Mouse (Mus musculus) C2C12 (cell line): ENCODE measurements around the gene Gm20388. TPM values are rescaled to one million over a fixed set of nuclear protein-coding genes. Genes with fewer than 3 reads are reported as not detected.

Experiments
- H3K27me3 ChIP-seq: one replicate; pipeline ENCODE4 v1.6.1; 2011; ENCODE audit not compliant: control insufficient read depth, insufficient read depth, insufficient read length
- H3K36me3 ChIP-seq: one replicate; pipeline ENCODE4 v1.6.1; 2011; ENCODE audit not compliant: control insufficient read depth, insufficient read depth
- H3K4me3 ChIP-seq: one replicate; pipeline ENCODE4 v1.5.1; 2011; ENCODE audit warnings: mild to moderate bottlenecking, control low read depth; ENCODE audit not compliant: poor library complexity, insufficient read depth, severe bottlenecking
- H3K79me2 ChIP-seq: one replicate; pipeline ENCODE4 v1.6.1; 2011; ENCODE audit not compliant: control insufficient read depth, insufficient read depth
- H3K79me3 ChIP-seq: one replicate; pipeline ENCODE4 v1.6.1; 2011; ENCODE audit warnings: low read depth, control low read depth
- H3ac ChIP-seq: one replicate; pipeline ENCODE3; 2011; ENCODE audit warnings: low read depth; ENCODE audit not compliant: control insufficient read depth, insufficient read length
- CEBPB ChIP-seq: IDR thresholded peaks from one replicate; pipeline ENCODE4 v1.6.1; 2011; ENCODE audit warnings: low read depth, mild to moderate bottlenecking, control low read depth, moderate library complexity
- CTCF ChIP-seq: IDR thresholded peaks from one replicate; pipeline ENCODE4 v1.5.1; 2011; ENCODE audit not compliant: control insufficient read depth, insufficient read depth, insufficient read length
- FOSL1 ChIP-seq: IDR thresholded peaks from one replicate; pipeline ENCODE4 v1.8.0; 2011; ENCODE audit warnings: mild to moderate bottlenecking, low read length; ENCODE audit not compliant: poor library complexity, insufficient read depth, severe bottlenecking
- MAX ChIP-seq: IDR thresholded peaks from one replicate; pipeline ENCODE4 v1.6.1; 2011; ENCODE audit warnings: mild to moderate bottlenecking, control low read depth
- MYOD1 ChIP-seq: IDR thresholded peaks from one replicate; pipeline ENCODE4 v1.6.1; 2011; ENCODE audit warnings: low read depth; ENCODE audit not compliant: control insufficient read depth, insufficient read length
- MYOG ChIP-seq: IDR thresholded peaks from one replicate; pipeline ENCODE4 v1.6.1; 2011; ENCODE audit not compliant: control insufficient read depth, insufficient read length; ENCODE audit errors: extremely low read depth
- USF1 ChIP-seq: IDR thresholded peaks from one replicate; pipeline ENCODE4 v1.6.1; 2011; ENCODE audit warnings: low read depth, mild to moderate bottlenecking, control low read depth, moderate library complexity
- polyA plus RNA-seq: library from polyadenylated mRNA; unstranded; fragments of >200 nt; fragmentation: generic; extraction: Trizol; gene quantifications from one replicate; pipeline ENCODE4 v1.2.1, GENCODE M21; 2012; ENCODE audit warnings: missing spikeins

The Gm20388 gene
- polyA plus RNA-seq, 1 experiment = 15.0 TPM

- no peak overlapping the region for H3K4me3 ChIP-seq
- TF ChIP-seq MYOG (no peak), USF1 (no peak), CTCF (no peak), FOSL1 (no peak), MYOD1 (no peak), MAX (no peak), CEBPB (no peak)
- H3ac ChIP-seq = no peak overlapping the region
Observed at GRCm38 (mm10) chr8:123046706-123047105, 3136.1 kb downstream of the Gm20388 start.

GRCm38 (mm10) chr8:123047827-123048226, 3137.2 kb downstream of the Gm20388 start:
- H3K79me2 ChIP-seq = peaks cover 16% of the 10 kb centered on the region
- H3K4me3 ChIP-seq = no peak overlapping the region
- no peaks in the 10 kb centered on the region for H3K27me3 ChIP-seq
- no peak overlapping the region for H3ac ChIP-seq
- TF ChIP-seq CTCF = no peak
- no peak for TF ChIP-seq FOSL1
- TF ChIP-seq MYOD1 = no peak
- no peak for TF ChIP-seq MAX
- TF ChIP-seq MYOG = no peak
- TF ChIP-seq CEBPB = no peak
- TF ChIP-seq USF1 = no peak
- H3K79me3 ChIP-seq = peaks cover 13% of the 10 kb centered on the region
- no peaks in the 10 kb centered on the region for H3K36me3 ChIP-seq

More at GRCm38 (mm10) chr8:123046706-123047105, 3136.1 kb downstream of the Gm20388 start:
- no peaks in the 10 kb centered on the region for H3K36me3 ChIP-seq
- no peaks in the 10 kb centered on the region for H3K27me3 ChIP-seq
- peaks cover 23% of the 10 kb centered on the region for H3K79me2 ChIP-seq
- peaks cover 13% of the 10 kb centered on the region for H3K79me3 ChIP-seq

GRCm38 (mm10) chr8:123048402-123048801, 3137.8 kb downstream of the Gm20388 start:
- Histone ChIP-seq H3K27me3 (no peaks in the 10 kb centered on the region), H3ac (no peak overlapping the region), H3K79me2 (peaks cover 11% of the 10 kb centered on the region), H3K4me3 (no peak overlapping the region), H3K36me3 (no peaks in the 10 kb centered on the region), H3K79me3 (peaks cover 11% of the 10 kb centered on the region)
- peak; percentile 70 for TF ChIP-seq CEBPB
- TF ChIP-seq CTCF = no peak

GRCm38 (mm10) chr8:123051458-123051857, 3140.8 kb downstream of the Gm20388 start:
- Histone ChIP-seq H3K4me3 (no peak overlapping the region), H3K79me3 (no peaks in the 10 kb centered on the region), H3K79me2 (no peaks in the 10 kb centered on the region), H3K36me3 (no peaks in the 10 kb centered on the region), H3ac (no peak overlapping the region), H3K27me3 (no peaks in the 10 kb centered on the region)
- no peak for TF ChIP-seq MYOD1
- no peak for TF ChIP-seq CTCF
- no peak for TF ChIP-seq MYOG
- TF ChIP-seq USF1 = no peak
- no peak for TF ChIP-seq MAX
- TF ChIP-seq CEBPB = no peak
- TF ChIP-seq FOSL1 = no peak

- no peak for TF ChIP-seq MAX
- TF ChIP-seq CEBPB = no peak
- no peak for TF ChIP-seq MYOG
- H3ac ChIP-seq = no peak within 1 kb of the TSS
- peaks cover 19% of the 10 kb centered on the region for H3K79me3 ChIP-seq
- H3K4me3 ChIP-seq = no peak within 1 kb of the TSS
- peaks cover 33% of the 10 kb centered on the region for H3K79me2 ChIP-seq
- no peaks in the 10 kb centered on the region for H3K36me3 ChIP-seq
- H3K27me3 ChIP-seq = no peaks in the 10 kb centered on the region
Observed at GRCm38 (mm10) chr8:123062721-123063120, 3152.1 kb downstream of the Gm20388 start, which contains the start of gene Spg7. Gene Spg7 (plus strand): TSS chr8:123062942.

- Histone ChIP-seq H3ac (no peak overlapping the region), H3K79me2 (peaks cover 43% of the 10 kb centered on the region), H3K27me3 (no peaks in the 10 kb centered on the region), H3K4me3 (peak overlapping the region; percentile 6), H3K79me3 (peaks cover 20% of the 10 kb centered on the region), H3K36me3 (no peaks in the 10 kb centered on the region)
- TF ChIP-seq MYOD1 (no peak), MAX (no peak), CTCF (no peak), USF1 (no peak), CEBPB (no peak), MYOG (no peak), FOSL1 (no peak)
Observed at GRCm38 (mm10) chr8:123064072-123064471, 3153.4 kb downstream of the Gm20388 start.
